Mouse (Mus musculus) MEL (cell line): ENCODE measurements around the gene Med16. TPM values are rescaled to one million over a fixed set of nuclear protein-coding genes. Genes with fewer than 3 reads are reported as not detected.
A peak's percentile ranks its signal among the peaks of the same experiment; 100 is the strongest.

Experiments used
- DNase-seq: peaks from one replicate; pipeline ENCODE4 v3.0.0; 2011; ENCODE audit warnings: low read depth, low spot score
- H3K27ac ChIP-seq: 2 replicates; pipeline ENCODE4 v1.5.1; 2012; ENCODE audit warnings: low read depth, mild to moderate bottlenecking, control low read depth, low read length, moderate library complexity; ENCODE audit not compliant: control insufficient read depth
- H3K27me3 ChIP-seq, 2 experiments: fragments of 150-350 bp in 1 of 2; sonication (generic) in 1 of 2; 2 replicates each; pipeline ENCODE4 v1.6.1; 2012; ENCODE audit warnings: low read length in 2 of 2, mild to moderate bottlenecking in 2 of 2, improper control_type of control experiment in 1 of 2, moderate library complexity in 1 of 2; ENCODE audit not compliant: insufficient read depth in 2 of 2, control insufficient read depth in 1 of 2
- H3K36me3 ChIP-seq, 2 experiments: 2 replicates each; pipeline ENCODE4 v1.6.1; 2012 to 2014; ENCODE audit warnings: low read length in 2 of 2, improper control_type of control experiment in 1 of 2, inconsistent platforms in 1 of 2, mild to moderate bottlenecking in 1 of 2; ENCODE audit not compliant: insufficient read depth in 2 of 2, control insufficient read depth in 1 of 2
- H3K4me1 ChIP-seq, 2 experiments: fragments of 150-350 bp in 1 of 2; sonication (generic) in 1 of 2; 2 replicates each; pipeline ENCODE4 v1.6.1; 2012; ENCODE audit warnings: low read length in 2 of 2, improper control_type of control experiment in 1 of 2, mild to moderate bottlenecking in 1 of 2; ENCODE audit not compliant: insufficient read depth in 2 of 2, control insufficient read depth in 1 of 2
- H3K4me3 ChIP-seq, 2 experiments: fragments of 150-350 bp in 1 of 2; sonication (generic) in 1 of 2; 2 replicates each; pipeline ENCODE4 v1.5.1; 2012; ENCODE audit warnings: low read depth in 2 of 2, low read length in 2 of 2, mild to moderate bottlenecking in 2 of 2, moderate library complexity in 2 of 2, control low read depth in 1 of 2, improper control_type of control experiment in 1 of 2; ENCODE audit not compliant: control insufficient read depth in 1 of 2, insufficient read depth in 1 of 2
- H3K79me2 ChIP-seq: 2 replicates; pipeline ENCODE4 v1.6.1; 2012; ENCODE audit warnings: mild to moderate bottlenecking, low read length, moderate library complexity; ENCODE audit not compliant: control insufficient read depth, poor library complexity, insufficient read depth
- H3K9ac ChIP-seq: 2 replicates; pipeline ENCODE4 v1.6.1; 2012; ENCODE audit warnings: low read depth, mild to moderate bottlenecking, control low read depth, low read length, moderate library complexity; ENCODE audit not compliant: control insufficient read depth, poor library complexity, severe bottlenecking
- H3K9me3 ChIP-seq: fragments of 150-350 bp; sonication (generic); replicated peaks from 2 replicates; pipeline ENCODE4 v1.6.1; 2012; ENCODE audit warnings: mild to moderate bottlenecking, low read length, improper control_type of control experiment, moderate library complexity; ENCODE audit not compliant: insufficient read depth
- BHLHE40 ChIP-seq: IDR thresholded peaks from 2 replicates; pipeline ENCODE4 v1.6.1; 2012; ENCODE audit warnings: low read depth, mild to moderate bottlenecking, inconsistent platforms, low read length, improper control_type of control experiment, borderline replicate concordance
- CHD1 ChIP-seq: IDR thresholded peaks from 2 replicates; pipeline ENCODE4 v1.6.1; 2012; ENCODE audit warnings: low read depth, mild to moderate bottlenecking, inconsistent platforms, low read length, improper control_type of control experiment
- CHD2 ChIP-seq: IDR thresholded peaks from 2 replicates; pipeline ENCODE4 v1.6.1; 2011; ENCODE audit warnings: low read length, improper control_type of control experiment
- CTCF ChIP-seq, 3 experiments: IDR thresholded peaks in 2 of 3; conservative IDR thresholded peaks in 1 of 3; 2 replicates each; pipeline ENCODE4 v1.5.1; 2011 to 2012; ENCODE audit warnings: low read length in 3 of 3, low read depth in 2 of 3, mild to moderate bottlenecking in 2 of 3, improper control_type of control experiment in 1 of 3, inconsistent platforms in 1 of 3, mixed read lengths in 1 of 3, moderate library complexity in 1 of 3; ENCODE audit not compliant: control insufficient read depth in 1 of 3, insufficient read depth in 1 of 3, poor library complexity in 1 of 3, severe bottlenecking in 1 of 3
- ELF1 ChIP-seq: IDR thresholded peaks from 2 replicates; pipeline ENCODE4 v1.6.1; 2014; ENCODE audit warnings: low read depth, mild to moderate bottlenecking, inconsistent platforms, low read length, improper control_type of control experiment, moderate library complexity
- EP300 ChIP-seq, 2 experiments: IDR thresholded peaks; 2 replicates each; pipeline ENCODE4 v1.6.1; 2011; ENCODE audit warnings: improper control_type of control experiment in 2 of 2, low read length in 2 of 2, low read depth in 1 of 2, mild to moderate bottlenecking in 1 of 2
- ETS1 ChIP-seq: IDR thresholded peaks from 2 replicates; pipeline ENCODE4 v1.6.1; 2012; ENCODE audit warnings: low read depth, mild to moderate bottlenecking, inconsistent platforms, low read length, improper control_type of control experiment, moderate library complexity
- GATA1 ChIP-seq: IDR thresholded peaks from 2 replicates; pipeline ENCODE4 v1.6.1; 2011; ENCODE audit warnings: low read depth, low read length, improper control_type of control experiment
- HCFC1 ChIP-seq: IDR thresholded peaks from 2 replicates; pipeline ENCODE4 v1.6.1; 2012; ENCODE audit warnings: low read depth, mild to moderate bottlenecking, inconsistent platforms, low read length, improper control_type of control experiment, moderate library complexity
- JUND ChIP-seq: IDR thresholded peaks from 2 replicates; pipeline ENCODE4 v1.6.1; 2011; ENCODE audit warnings: low read depth, mild to moderate bottlenecking, improper control_type of control experiment, low read length
- KAT2A ChIP-seq: conservative IDR thresholded peaks from 2 replicates; pipeline ENCODE4 v1.6.1; 2012; ENCODE audit warnings: low read depth, low read length, improper control_type of control experiment, inconsistent platforms
- MAZ ChIP-seq: IDR thresholded peaks from 2 replicates; pipeline ENCODE4 v1.6.1; 2012; ENCODE audit warnings: low read depth, mild to moderate bottlenecking, inconsistent platforms, low read length, improper control_type of control experiment
- MEF2A ChIP-seq: IDR thresholded peaks from 2 replicates; pipeline ENCODE4 v1.6.1; 2014; ENCODE audit warnings: low read depth, mild to moderate bottlenecking, inconsistent platforms, low read length, improper control_type of control experiment; ENCODE audit not compliant: poor library complexity, insufficient replicate concordance, severe bottlenecking; ENCODE audit errors: extremely low read depth
- MYC ChIP-seq: IDR thresholded peaks from 2 replicates; pipeline ENCODE4 v1.6.1; 2011; ENCODE audit warnings: low read depth, mild to moderate bottlenecking, low read length, improper control_type of control experiment, moderate library complexity
- NELFE ChIP-seq: IDR thresholded peaks from 2 replicates; pipeline ENCODE4 v1.6.1; 2011; ENCODE audit warnings: low read depth, low read length, improper control_type of control experiment
- POLR2A ChIP-seq, 2 experiments: IDR thresholded peaks; 2 replicates each; pipeline ENCODE4 v1.6.1; 2011 to 2012; ENCODE audit warnings: low read length in 2 of 2, mild to moderate bottlenecking in 2 of 2, control low read depth in 1 of 2, improper control_type of control experiment in 1 of 2, low read depth in 1 of 2, moderate library complexity in 1 of 2; ENCODE audit not compliant: control insufficient read depth in 1 of 2, insufficient read depth in 1 of 2, poor library complexity in 1 of 2
- POLR2AphosphoS2 ChIP-seq: IDR thresholded peaks from 2 replicates; pipeline ENCODE4 v1.6.1; 2011; ENCODE audit warnings: low read length, improper control_type of control experiment
- RAD21 ChIP-seq: IDR thresholded peaks from 2 replicates; pipeline ENCODE4 v1.6.1; 2011; ENCODE audit warnings: mild to moderate bottlenecking, low read depth, low read length, improper control_type of control experiment
- SIN3A ChIP-seq: IDR thresholded peaks from 2 replicates; pipeline ENCODE4 v1.6.1; 2012; ENCODE audit warnings: low read length, improper control_type of control experiment, inconsistent platforms
- TAL1 ChIP-seq: IDR thresholded peaks from 2 replicates; pipeline ENCODE4 v1.6.1; 2012; ENCODE audit warnings: mild to moderate bottlenecking, inconsistent platforms, low read length, moderate library complexity, mixed read lengths
- TBP ChIP-seq: IDR thresholded peaks from 2 replicates; pipeline ENCODE4 v1.8.0; 2011; ENCODE audit warnings: low read depth, low read length, improper control_type of control experiment
- TCF12 ChIP-seq: IDR thresholded peaks from 2 replicates; pipeline ENCODE4 v1.6.1; 2014; ENCODE audit warnings: low read depth, mild to moderate bottlenecking, inconsistent platforms, low read length, improper control_type of control experiment, moderate library complexity
- USF1 ChIP-seq: IDR thresholded peaks from 2 replicates; pipeline ENCODE4 v1.6.1; 2014; ENCODE audit warnings: low read depth, mild to moderate bottlenecking, inconsistent platforms, low read length, improper control_type of control experiment, moderate library complexity
- ZC3H11A ChIP-seq: IDR thresholded peaks from 2 replicates; pipeline ENCODE4 v1.6.1; 2012; ENCODE audit warnings: low read depth, mild to moderate bottlenecking, inconsistent platforms, low read length, improper control_type of control experiment
- ZMIZ1 ChIP-seq: IDR thresholded peaks from 2 replicates; pipeline ENCODE4 v1.6.1; 2012; ENCODE audit warnings: low read depth, mild to moderate bottlenecking, inconsistent platforms, low read length, improper control_type of control experiment, moderate library complexity
- ZNF384 ChIP-seq: IDR thresholded peaks from 2 replicates; pipeline ENCODE4 v1.6.1; 2012; ENCODE audit warnings: low read depth, mild to moderate bottlenecking, inconsistent platforms, low read length, improper control_type of control experiment
- polyA plus RNA-seq, 2 experiments: library from polyadenylated mRNA; stranded (reverse) in 1 of 2; unstranded in 1 of 2; fragments of >175 nt in 1 of 2; fragments of >200 nt in 1 of 2; gene quantifications; 2 replicates each; pipeline versions ENCODE4 v1.2.1 to v1.2.4; 2012; ENCODE audit warnings: low replicate concordance in 2 of 2, low read depth in 1 of 2; ENCODE audit not compliant: insufficient read length in 2 of 2, insufficient read depth in 1 of 2, missing spikeins in 1 of 2
- total RNA-seq: library from RNA; depleted of rRNA; stranded (reverse); fragments of 300-350 nt; gene quantifications from 2 replicates; pipeline ENCODE4 v1.2.3, GENCODE M21; 2012

Med16 gene
- total and polyA plus RNA-seq, 3 experiments = 17.3 to 41.2 TPM; not detected in 1

GRCm38 (mm10) chr10:79879527-79879926 is 29.2 kb downstream of the Med16 start:
- no peaks in the 10 kb centered on the region for H3K79me2 ChIP-seq
- no peak overlapping the region for H3K27ac ChIP-seq
- H3K27me3 ChIP-seq = no peaks in the 10 kb centered on the region
- no peak overlapping the region for H3K4me3 ChIP-seq
- TF ChIP-seq POLR2A (IDR thresholded peaks at IDR 0.05; ENCODE audit: control insufficient read depth in 1 of 2, insufficient read depth in 1 of 2, low read depth in 1 of 2, low read length in 2 of 2, poor library complexity in 1 of 2) (no peak), CHD2 (no peak), ZC3H11A (no peak), TCF12 (no peak), ZMIZ1 (no peak)
- H3K4me1 ChIP-seq = peaks cover 12 to 46% of the 10 kb centered on the region in 2 experiments; a peak in 3 of 4 replicates
- DNase-seq = no peak
- peaks cover 0 to 19% of the 10 kb centered on the region in 2 experiments; a peak in 2 of 4 replicates for H3K36me3 ChIP-seq
- no peaks in the 10 kb centered on the region for H3K9me3 ChIP-seq
- H3K9ac ChIP-seq = no peak overlapping the region

GRCm38 (mm10) chr10:79877757-79878156 is 31.0 kb downstream of the Med16 start:
- peaks cover 8 to 36% of the 10 kb centered on the region in 2 experiments; a peak in 3 of 4 replicates for H3K4me1 ChIP-seq
- H3K27ac ChIP-seq = peak overlapping the region; percentile 78

GRCm38 (mm10) chr10:79877174-79877573 is 31.5 kb downstream of the Med16 start:
- H3K27ac ChIP-seq = peak overlapping the region; percentile 78
- no peaks in the 10 kb centered on the region for H3K27me3 ChIP-seq
- TF ChIP-seq NELFE = peak; percentile 38; the same call in 1 of the 2 replicates
- no peak for TF ChIP-seq CTCF (IDR thresholded peaks at IDR 0.05 in 2 of 3, conservative IDR thresholded peaks at IDR 0.05 in 1 of 3; ENCODE audit: control insufficient read depth in 1 of 3, insufficient read depth in 1 of 3, low read depth in 2 of 3, low read length in 3 of 3, poor library complexity in 1 of 3, severe bottlenecking in 1 of 3)
- TF ChIP-seq MAZ = peak; percentile 51; the same call in 1 of the 2 replicates
- no peak for TF ChIP-seq KAT2A
- TF ChIP-seq POLR2AphosphoS2 = no peak
- TF ChIP-seq ZMIZ1 = no peak
- TF ChIP-seq ETS1 = peak; percentile 56; the same call in 1 of the 2 replicates
- TF ChIP-seq CHD1 = no peak
- no peak for TF ChIP-seq JUND
- 0 out of 2 replicates have a peak, but pooled peaks have one; percentile 21 for TF ChIP-seq GATA1
- peak; percentile 97 for TF ChIP-seq MYC
- no peak for TF ChIP-seq BHLHE40
- peak; percentile 70 for TF ChIP-seq TBP
- TF ChIP-seq HCFC1 = peak; percentile 62
- TF ChIP-seq SIN3A = peak; percentile 66; the same call in 1 of the 2 replicates
- no peak for TF ChIP-seq TAL1
- TF ChIP-seq ZNF384 = no peak
- no peak for TF ChIP-seq MEF2A
- 0 out of 2 replicates have a peak, but pooled peaks have one; percentile 3 for TF ChIP-seq USF1

More at GRCm38 (mm10) chr10:79877757-79878156, 31.0 kb downstream of the Med16 start:
- H3K4me3 ChIP-seq = peak overlapping the region; percentile 43 to 56
- TF ChIP-seq JUND = no peak
- TF ChIP-seq RAD21 = no peak
- TF ChIP-seq EP300 (IDR thresholded peaks at IDR 0.05; ENCODE audit: low read depth in 1 of 2, low read length in 2 of 2) = 0 out of 4 replicates have a peak, but pooled peaks of 1 of the 2 experiments have one; percentile 9
- no peak for TF ChIP-seq MYC
- 0 out of 2 replicates have a peak, but pooled peaks have one; percentile 42 for TF ChIP-seq TBP
- peak; percentile 40; the same call in 1 of the 2 replicates for TF ChIP-seq ETS1
- peak; percentile 45; the same call in 1 of the 2 replicates for TF ChIP-seq ELF1
- TF ChIP-seq, all 39 proteins: peak for 4
- H3K79me2 ChIP-seq = no peaks in the 10 kb centered on the region
- H3K36me3 ChIP-seq = peaks cover 0 to 14% of the 10 kb centered on the region in 2 experiments; a peak in 2 of 4 replicates
- no peaks in the 10 kb centered on the region for H3K9me3 ChIP-seq
- H3K9ac ChIP-seq = peak overlapping the region; percentile 70
- no peaks in the 10 kb centered on the region for H3K27me3 ChIP-seq
- DNase-seq = peak; percentile 69

More at GRCm38 (mm10) chr10:79877174-79877573, 31.5 kb downstream of the Med16 start:
- Histone ChIP-seq H3K79me2 (no peaks in the 10 kb centered on the region), H3K4me1 (peaks cover 8 to 35% of the 10 kb centered on the region in 2 experiments; a peak in 3 of 4 replicates), H3K9ac (peak overlapping the region; percentile 70), H3K9me3 (no peaks in the 10 kb centered on the region), H3K4me3 (peak overlapping the region; percentile 43 to 56), H3K36me3 (peaks cover 0 to 13% of the 10 kb centered on the region in 2 experiments; a peak in 2 of 4 replicates)
- DNase-seq = peak; percentile 92
